Mouse (Mus musculus): ENCODE measurements around the gene Sim2.

Sim2 gene

DNA sequence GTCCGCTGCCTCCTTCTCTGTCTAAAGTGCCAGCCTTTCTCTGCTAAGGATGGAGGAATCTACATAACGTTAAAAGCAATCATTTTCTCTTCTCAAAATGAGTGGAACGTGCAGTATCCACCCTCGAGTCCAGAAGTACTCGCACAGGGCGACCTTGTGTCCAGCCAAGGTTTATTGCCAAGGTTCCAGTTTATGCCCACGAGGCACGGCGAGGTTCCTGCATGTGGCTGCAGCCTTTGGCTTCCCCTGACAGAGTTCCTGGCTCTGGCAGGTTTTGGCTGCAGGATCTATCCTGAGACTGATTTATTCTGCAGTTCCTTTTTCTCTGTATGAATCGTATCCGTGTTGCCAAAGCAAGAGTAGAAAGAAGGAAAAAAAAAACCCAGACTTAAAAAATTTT lies 78.3 kb downstream of the Sim2 start:
- DNase-seq (ENCODE audit: low spot score in 2 of 2) = no peak

DNA sequence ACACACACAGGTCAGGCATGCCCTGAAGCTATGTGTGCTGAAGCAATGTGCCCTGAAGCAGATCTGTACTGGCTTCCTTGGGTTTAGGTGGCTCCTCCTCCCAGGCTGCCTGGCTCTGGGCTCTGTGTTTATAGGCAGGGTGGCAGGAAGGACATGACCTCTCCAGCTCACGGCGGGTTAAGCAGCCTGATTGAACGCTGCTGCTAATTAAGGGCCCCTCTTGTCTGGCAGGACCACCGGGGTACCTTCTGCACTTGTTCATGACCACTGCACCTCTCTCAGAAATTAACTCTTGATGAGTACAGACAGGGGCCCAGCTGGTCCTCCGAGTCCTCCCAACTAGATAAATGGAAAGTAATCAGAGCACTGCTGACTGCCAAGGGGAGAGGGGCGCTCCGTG lies 79.5 kb downstream of the Sim2 start:
- DNase-seq (ENCODE audit: low spot score in 2 of 2) = no peak

DNA sequence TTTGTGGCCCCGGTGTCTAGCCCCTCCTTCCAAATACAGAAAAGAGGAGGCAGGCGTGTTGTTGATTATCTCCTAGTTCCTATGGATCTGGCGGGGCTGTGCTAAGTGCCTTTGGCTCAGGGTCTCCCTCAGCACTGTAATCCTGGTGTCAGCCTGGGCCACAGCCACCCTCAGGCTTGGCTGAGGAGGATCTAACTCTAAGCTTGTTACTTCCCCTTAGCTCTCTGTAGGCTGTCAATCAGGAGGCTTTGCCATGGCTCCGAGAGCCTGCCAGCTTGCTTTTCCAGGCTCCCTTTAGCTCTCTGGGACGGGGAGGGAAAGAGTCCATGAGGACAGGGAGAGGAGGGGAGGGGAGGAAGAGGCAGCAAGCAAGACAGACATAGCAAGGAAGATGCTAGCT lies 80.2 kb downstream of the Sim2 start:
- DNase-seq (ENCODE audit: low spot score in 2 of 2) = no peak

DNA sequence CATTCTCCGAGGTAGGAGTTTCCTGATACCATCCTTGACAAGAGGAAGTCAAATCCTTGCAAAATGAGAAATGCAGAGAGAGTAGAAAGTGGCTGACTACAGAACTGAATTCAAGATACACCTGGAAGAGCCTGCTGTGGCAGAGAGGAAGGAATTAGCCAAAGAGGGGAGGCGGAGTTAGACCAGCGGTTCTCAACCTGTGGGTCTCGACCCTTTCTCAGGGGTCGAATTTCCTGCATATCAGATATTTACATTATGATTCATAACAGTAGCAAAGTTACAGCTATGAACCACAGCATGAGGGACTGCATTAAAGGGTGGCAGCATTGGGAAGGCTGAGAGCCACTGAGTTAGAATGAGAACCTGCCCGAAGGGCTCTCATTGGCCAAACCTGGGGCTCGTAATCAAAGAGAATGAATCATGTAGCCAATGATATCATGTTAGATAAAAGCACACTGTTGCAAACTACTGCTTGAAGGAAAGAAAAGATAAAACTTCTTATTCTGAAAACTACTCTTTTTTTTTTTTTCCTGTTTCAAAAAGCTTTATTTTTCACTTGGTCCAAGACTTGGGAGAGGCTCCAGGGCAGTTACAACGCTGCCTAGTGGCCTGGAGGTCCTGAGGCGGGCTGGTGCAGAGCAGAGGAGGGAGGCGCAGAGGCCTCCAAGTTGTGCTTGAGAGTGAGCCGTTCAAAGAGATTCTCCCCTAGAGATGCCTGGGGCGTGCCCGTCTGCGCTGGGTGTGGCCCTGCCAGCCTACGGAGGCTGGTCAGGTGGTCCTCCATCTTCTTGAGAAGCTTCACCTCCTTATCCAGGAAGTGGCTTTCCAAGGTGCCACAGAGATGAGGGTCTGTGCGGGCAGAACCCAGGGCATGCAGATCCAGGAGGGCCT lies 84.2 kb downstream of the Sim2 start:
- DNase-seq (ENCODE audit: low spot score in 2 of 2) = no peak

DNA sequence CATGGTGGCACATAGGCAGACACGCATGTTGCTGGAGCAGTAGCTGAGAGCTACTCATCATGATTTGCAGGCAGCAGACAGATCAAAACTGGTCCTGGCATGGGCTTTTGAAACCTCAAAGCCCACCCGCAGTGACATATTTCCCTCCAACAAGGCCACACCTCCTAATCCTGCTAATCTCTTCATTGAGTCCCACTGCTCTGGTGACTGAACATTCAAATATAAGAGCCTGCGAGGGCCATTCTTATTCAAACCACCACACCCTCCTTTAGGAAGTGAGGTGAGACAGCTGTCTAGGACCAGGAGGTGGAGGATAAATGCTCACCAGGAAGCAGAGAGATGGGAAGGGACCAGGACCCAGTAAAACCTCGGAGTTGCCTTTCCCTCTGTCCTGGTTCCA lies 85.5 kb downstream of the Sim2 start:
- DNase-seq (ENCODE audit: low spot score in 2 of 2) = no peak

DNA sequence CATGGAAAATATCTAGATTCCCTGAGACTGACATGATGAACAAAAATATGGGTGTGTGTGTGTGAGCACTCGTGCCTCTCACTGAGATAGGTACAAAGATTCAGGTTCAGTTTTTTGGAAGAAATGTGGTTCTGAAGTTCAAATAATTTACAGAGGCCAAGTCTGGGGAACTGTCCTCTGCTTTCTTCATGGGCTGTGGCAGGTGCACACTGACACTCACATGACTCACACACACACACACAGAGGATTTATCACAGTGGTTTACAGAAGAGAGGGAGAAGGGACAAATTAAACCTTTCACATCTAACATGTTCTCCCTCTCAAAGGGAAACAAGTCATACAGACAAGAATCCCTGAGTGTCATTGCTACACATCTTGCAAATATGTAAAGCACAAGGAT lies 88.6 kb downstream of the Sim2 start:
- no peak for DNase-seq (ENCODE audit: low spot score in 2 of 2)

DNA sequence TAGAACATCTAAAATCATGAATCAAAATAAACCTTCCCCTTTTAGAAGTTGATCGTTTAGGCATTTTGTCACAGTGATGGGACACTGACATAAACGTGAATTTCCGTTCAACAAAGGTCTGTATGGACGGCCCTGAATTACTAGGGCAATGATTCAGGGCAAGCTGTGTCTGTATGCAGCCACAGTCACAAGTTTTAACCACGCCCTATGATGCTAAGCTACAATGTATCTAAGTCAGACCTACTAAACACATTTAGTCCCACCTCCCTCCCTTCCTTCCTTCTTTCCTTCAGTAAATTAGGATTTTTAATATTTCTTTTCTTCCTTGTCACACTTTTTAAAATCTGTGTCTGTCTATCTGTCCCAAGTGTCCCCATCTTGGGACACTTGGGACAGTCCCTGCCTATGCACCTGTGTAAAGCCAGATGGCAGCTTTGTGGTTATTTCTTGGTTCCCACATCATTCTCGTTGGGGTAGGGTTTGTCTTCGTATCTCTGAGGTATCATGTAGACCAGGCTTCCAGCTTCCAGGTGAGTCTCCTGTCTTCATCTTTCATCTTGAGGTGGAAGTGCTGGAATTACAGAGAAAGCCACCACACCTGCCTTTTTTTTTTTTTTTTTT lies 90.7 kb downstream of the Sim2 start:
- no peak for DNase-seq (ENCODE audit: low spot score in 2 of 2)

Data from right cerebral cortex, postnatal 36 days (tissue).